Mouse (Mus musculus) urinary bladder, postnatal 0 days (tissue): ENCODE measurements around the gene Rs1. TPM values are rescaled to one million over a fixed set of nuclear protein-coding genes. Genes with fewer than 3 reads are reported as not detected.

Experiments
- polyA plus RNA-seq: library from polyadenylated mRNA; unstranded; fragments of >200 nt; fragmentation: Nextera tagmentation; extraction: Ambion mirVana; gene quantifications from 2 replicates; pipeline ENCODE4 v1.2.1, GENCODE M21; 2015

Rs1 gene
- polyA plus RNA-seq = not detected in 2 replicates

DNA sequence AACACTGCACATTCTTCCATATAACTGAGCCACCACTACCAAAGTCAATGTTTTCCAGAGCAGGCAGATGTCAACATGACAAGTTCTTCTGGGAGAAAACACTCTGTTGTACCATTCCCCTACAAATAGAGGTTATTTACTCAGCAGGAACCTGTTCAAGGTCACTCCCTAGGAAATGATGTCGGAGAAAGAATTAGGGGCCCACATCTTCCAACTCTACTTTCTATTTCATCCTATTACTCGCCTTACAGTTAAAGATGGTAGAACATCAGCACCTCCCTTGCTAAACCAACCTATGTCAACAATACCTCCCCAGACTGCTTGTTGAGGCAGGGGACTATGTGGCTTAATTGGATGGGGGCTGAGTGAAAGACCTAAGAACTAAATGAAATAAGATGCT, at the start of gene Rs1:
Rs1 (plus strand) TSS at position 301 of the 400 bp plus-strand sequence.

DNA sequence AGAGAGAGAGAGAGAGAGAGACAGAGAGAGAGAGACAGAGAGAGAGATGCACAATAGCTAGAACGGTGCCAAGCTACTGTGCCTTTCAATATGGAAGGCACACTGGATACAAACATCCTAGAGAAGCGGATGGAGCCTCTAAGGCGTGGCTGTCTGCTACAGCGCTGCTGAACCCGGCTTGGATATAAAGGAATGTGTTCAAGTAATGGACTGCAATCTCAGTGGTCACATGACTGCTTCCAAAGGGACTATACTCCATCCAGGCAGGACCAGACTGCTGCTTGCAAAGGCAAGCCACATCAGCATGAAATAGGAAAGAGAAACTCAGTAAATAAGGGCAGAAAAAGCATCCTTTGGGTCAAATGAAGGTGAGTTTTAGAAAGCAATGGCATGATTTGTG, 32.2 kb upstream of the Rs1 start, which contains the start of gene Ppef1:
Ppef1 (minus strand) TSS at position 116 of the 400 bp plus-strand sequence.

Other genes with a start within 250 kb of the Rs1 start
- gene Ppef1, start 32.2 kb upstream of the Rs1 start, polyA plus RNA-seq = 0.08 TPM in 1 of 2 replicates, not detected in the other
- 0.12 and 0.23 TPM in 2 replicates for gene Gja6, start 139.0 kb downstream of the Rs1 start, polyA plus RNA-seq
- 1.8 and 2.3 TPM in 2 replicates for gene Cdkl5, start 226.7 kb downstream of the Rs1 start, polyA plus RNA-seq